Mouse (Mus musculus): ENCODE results near the gene Plppr3. TPM values are rescaled to one million over a fixed set of nuclear protein-coding genes. Genes with fewer than 3 reads are reported as not detected.
A peak's percentile ranks its signal among the peaks of the same experiment; 100 is the strongest.
"Not testable (repeated sequence)": the region's sequence is repeated elsewhere in the genome, so short reads cannot be mapped to it uniquely, and the experiment has no call there.

The Plppr3 gene
- total and polyA plus RNA-seq, 2 experiments from 2014 or later = 2.5 to 5.9 TPM

GRCm38 (mm10) chr10:79886054-79886453 is 11.6 kb upstream of the Plppr3 start, which contains the start of gene Elane:
Elane (plus strand) TSS chr10:79886247.
- no peaks in the 10 kb centered on the region for H3K9me3 ChIP-seq (replicated peaks; ENCODE audit: control insufficient read depth, low read length)
- H3K27me3 ChIP-seq (ENCODE audit: control insufficient read depth, insufficient read depth, low read length) = peaks cover 10% of the 10 kb centered on the region; the same call in 1 of the 2 replicates
- 78% methylated on average over 6 of the region's 6 CpGs for WGBS
- H3K4me2 ChIP-seq (ENCODE audit: low read depth, low read length) = no peak within 1 kb of the TSS
- no peak within 1 kb of the TSS for H3K4me3 ChIP-seq (ENCODE audit: low read depth, low read length)
- 0 out of 2 replicates have a peak, but pooled peaks cover 11% of the 10 kb centered on the region for H3K4me1 ChIP-seq (ENCODE audit: control insufficient read depth, insufficient read depth)
- ATAC-seq (ENCODE audit: insufficient read depth, low read depth) = no peak
- H3K9ac ChIP-seq (replicated peaks; ENCODE audit: low read depth, low read length) = no peak within 1 kb of the TSS
- TF ChIP-seq CTCF (IDR thresholded peaks at IDR 0.05; ENCODE audit: low read depth) (no peak), EP300 (IDR thresholded peaks at IDR 0.05; ENCODE audit: low read depth) (no peak)
- H3K27ac ChIP-seq (ENCODE audit: low read depth) = no peak within 1 kb of the TSS
- no peaks in the 10 kb centered on the region for H3K36me3 ChIP-seq (replicated peaks; ENCODE audit: control insufficient read depth, insufficient read depth, low read length)
- no peak for DNase-seq (ENCODE audit: low spot score)

- not testable (repeated sequence) for ATAC-seq (ENCODE audit: insufficient read depth, low read depth); DNase-seq (ENCODE audit: low spot score); H3K4me3 ChIP-seq (ENCODE audit: low read depth, low read length); H3K27me3 ChIP-seq (ENCODE audit: control insufficient read depth, insufficient read depth, low read length); H3K27ac ChIP-seq (ENCODE audit: low read depth); H3K4me2 ChIP-seq (ENCODE audit: low read depth, low read length); H3K9me3 ChIP-seq (replicated peaks; ENCODE audit: control insufficient read depth, low read length); H3K36me3 ChIP-seq (replicated peaks; ENCODE audit: control insufficient read depth, insufficient read depth, low read length); H3K9ac ChIP-seq (replicated peaks; ENCODE audit: low read depth, low read length)
- 52% methylated on average over 2 of the region's 3 CpGs for WGBS
- H3K4me1 ChIP-seq (ENCODE audit: control insufficient read depth, insufficient read depth) = 0 out of 2 replicates have a peak, but pooled peaks cover 11% of the 10 kb centered on the region
Measured at GRCm38 (mm10) chr10:79884938-79885337, 10.5 kb upstream of the Plppr3 start.

GRCm38 (mm10) chr10:79884446-79884845 is 10.0 kb upstream of the Plppr3 start:
- Histone ChIP-seq H3K36me3 (replicated peaks; ENCODE audit: control insufficient read depth, insufficient read depth, low read length) (no peaks in the 10 kb centered on the region), H3K9me3 (replicated peaks; ENCODE audit: control insufficient read depth, low read length) (no peaks in the 10 kb centered on the region), H3K27me3 (ENCODE audit: control insufficient read depth, insufficient read depth, low read length) (peaks cover 10% of the 10 kb centered on the region; the same call in 1 of the 2 replicates), H3K27ac (ENCODE audit: low read depth) (0 out of 2 replicates have a peak overlapping the region, but pooled peaks have one; percentile 8), H3K4me3 (ENCODE audit: low read depth, low read length) (no peak overlapping the region), H3K4me1 (ENCODE audit: control insufficient read depth, insufficient read depth) (0 out of 2 replicates have a peak, but pooled peaks cover 11% of the 10 kb centered on the region), H3K4me2 (ENCODE audit: low read depth, low read length) (no peak overlapping the region), H3K9ac (replicated peaks; ENCODE audit: low read depth, low read length) (no peak overlapping the region)
- 33% methylated on average over 4 of the region's 4 CpGs for WGBS
- ATAC-seq (ENCODE audit: insufficient read depth, low read depth) (peak; percentile 18; the same call in 1 of the 2 replicates), DNase-seq (ENCODE audit: low spot score) (no peak)
- TF ChIP-seq CTCF (IDR thresholded peaks at IDR 0.05; ENCODE audit: low read depth) = no peak; the same call in 1 of the 2 replicates
- no peak for TF ChIP-seq EP300 (IDR thresholded peaks at IDR 0.05; ENCODE audit: low read depth)

- peaks cover 10% of the 10 kb centered on the region; the same call in 1 of the 2 replicates for H3K27me3 ChIP-seq (ENCODE audit: control insufficient read depth, insufficient read depth, low read length)
- no peak overlapping the region for H3K9ac ChIP-seq (replicated peaks; ENCODE audit: low read depth, low read length)
- H3K4me1 ChIP-seq (ENCODE audit: control insufficient read depth, insufficient read depth) = 0 out of 2 replicates have a peak, but pooled peaks cover 11% of the 10 kb centered on the region
- TF ChIP-seq EP300 (IDR thresholded peaks at IDR 0.05; ENCODE audit: low read depth) = no peak
- peak; percentile 73 for TF ChIP-seq CTCF (IDR thresholded peaks at IDR 0.05; ENCODE audit: low read depth)
- H3K36me3 ChIP-seq (replicated peaks; ENCODE audit: control insufficient read depth, insufficient read depth, low read length) = no peaks in the 10 kb centered on the region
- WGBS = 20% methylated on average over 22 of the region's 22 CpGs
- H3K9me3 ChIP-seq (replicated peaks; ENCODE audit: control insufficient read depth, low read length) = no peaks in the 10 kb centered on the region
- no peak overlapping the region for H3K4me2 ChIP-seq (ENCODE audit: low read depth, low read length)
- H3K4me3 ChIP-seq (ENCODE audit: low read depth, low read length) = no peak overlapping the region
- peak; percentile 49 for ATAC-seq (ENCODE audit: insufficient read depth, low read depth)
- H3K27ac ChIP-seq (ENCODE audit: low read depth) = no peak overlapping the region
- peak; percentile 69 for DNase-seq (ENCODE audit: low spot score)
Measured at GRCm38 (mm10) chr10:79883297-79884084, 9.1 kb upstream of the Plppr3 start.

GRCm38 (mm10) chr10:79881981-79882380 is 7.5 kb upstream of the Plppr3 start:
- WGBS = 5% methylated on average over 22 of the region's 22 CpGs
- Histone ChIP-seq H3K27ac (ENCODE audit: low read depth) (no peak overlapping the region), H3K9ac (replicated peaks; ENCODE audit: low read depth, low read length) (no peak overlapping the region), H3K4me3 (ENCODE audit: low read depth, low read length) (no peak overlapping the region), H3K9me3 (replicated peaks; ENCODE audit: control insufficient read depth, low read length) (no peaks in the 10 kb centered on the region), H3K4me2 (ENCODE audit: low read depth, low read length) (peak overlapping the region; percentile 30), H3K36me3 (replicated peaks; ENCODE audit: control insufficient read depth, insufficient read depth, low read length) (no peaks in the 10 kb centered on the region), H3K27me3 (ENCODE audit: control insufficient read depth, insufficient read depth, low read length) (peaks cover 7% of the 10 kb centered on the region; the same call in 1 of the 2 replicates), H3K4me1 (ENCODE audit: control insufficient read depth, insufficient read depth) (0 out of 2 replicates have a peak, but pooled peaks cover 11% of the 10 kb centered on the region)
- TF ChIP-seq EP300 (IDR thresholded peaks at IDR 0.05; ENCODE audit: low read depth) (no peak), CTCF (IDR thresholded peaks at IDR 0.05; ENCODE audit: low read depth) (no peak)
- DNase-seq (ENCODE audit: low spot score) = no peak
- ATAC-seq (ENCODE audit: insufficient read depth, low read depth) = no peak

All from heart, postnatal 0 days (tissue).